Mouse (Mus musculus) liver, embryonic 14.5 days (tissue): Measurements from ENCODE around the gene Vipr2. TPM values are rescaled to one million over a fixed set of nuclear protein-coding genes. Genes with fewer than 3 reads are reported as not detected.
A peak's percentile ranks its signal among the peaks of the same experiment; 100 is the strongest.

Source experiments
- ATAC-seq: fragments of 200-750 bp; cut with Nextera tagmentation; 2 replicates; pipeline ENCODE4 v1.8.0; 2017; ENCODE audit warnings: moderate number of reproducible peaks, mild to moderate bottlenecking, moderate library complexity; ENCODE audit not compliant: insufficient read depth
- DNase-seq, 3 experiments: peaks; one replicate each; pipeline ENCODE4 v3.0.0-alpha.2; 2012 to 2013; ENCODE audit warnings: low read depth in 3 of 3, low spot score in 3 of 3
- H3K27ac ChIP-seq: fragments of 300-500 bp; sonication (generic); 2 replicates; pipeline ENCODE4 v1.5.1; 2014; ENCODE audit warnings: moderate library complexity, mild to moderate bottlenecking, control low read depth, inconsistent platforms
- H3K27me3 ChIP-seq: fragments of 300-500 bp; sonication (generic); 2 replicates; pipeline ENCODE4 v1.6.1; 2014; ENCODE audit warnings: mild to moderate bottlenecking, low read length, moderate library complexity; ENCODE audit not compliant: control insufficient read depth, insufficient read depth
- H3K36me3 ChIP-seq: fragments of 300-500 bp; sonication (generic); replicated peaks from 2 replicates; pipeline ENCODE4 v1.6.1; 2014; ENCODE audit warnings: low read depth; ENCODE audit not compliant: control insufficient read depth, insufficient read depth
- H3K4me1 ChIP-seq, 2 experiments: fragments of 200-500 bp in 1 of 2; fragments of 300-500 bp in 1 of 2; sonication (generic) in 1 of 2; replicated peaks; 2 replicates each; pipeline ENCODE4 v1.6.1; 2012 to 2014; ENCODE audit warnings: antibody characterized with exemption in 1 of 2, inconsistent platforms in 1 of 2, low read length in 1 of 2; ENCODE audit not compliant: control insufficient read depth in 2 of 2, insufficient read depth in 2 of 2
- H3K4me2 ChIP-seq: fragments of 300-500 bp; sonication (generic); 2 replicates; pipeline ENCODE4 v1.6.1; 2014; ENCODE audit warnings: low read depth, mild to moderate bottlenecking, control low read depth, moderate library complexity
- H3K4me3 ChIP-seq, 2 experiments: fragments of 200-500 bp in 1 of 2; fragments of 300-500 bp in 1 of 2; sonication (generic) in 1 of 2; 2 replicates each; pipeline ENCODE4 v1.5.1; 2012 to 2014; ENCODE audit warnings: low read depth in 2 of 2, low read length in 2 of 2, mild to moderate bottlenecking in 2 of 2, control low read depth in 1 of 2, inconsistent platforms in 1 of 2, moderate library complexity in 1 of 2; ENCODE audit not compliant: insufficient read depth in 1 of 2
- H3K9ac ChIP-seq: fragments of 300-500 bp; sonication (generic); replicated peaks from 2 replicates; pipeline ENCODE4 v1.6.1; 2014; ENCODE audit warnings: mild to moderate bottlenecking, control low read depth, moderate library complexity
- H3K9me3 ChIP-seq: fragments of 300-500 bp; sonication (generic); 2 replicates; pipeline ENCODE4 v1.6.1; 2016; ENCODE audit warnings: low read length, mixed read lengths; ENCODE audit not compliant: control insufficient read depth
- CTCF ChIP-seq: IDR thresholded peaks from 2 replicates; pipeline ENCODE4 v1.5.1; 2016; ENCODE audit warnings: antibody characterized with exemption, low read depth, control low read depth
- EP300 ChIP-seq: IDR thresholded peaks from 2 replicates; pipeline ENCODE4 v1.6.1; 2016; ENCODE audit warnings: antibody characterized with exemption, low read depth
- WGBS: fragments of 180-500 bp; shearing (Covaris S2); extraction: QIAGEN DNeasy Blood & Tissue Kit; methylation state at CpG from one replicate; pipeline ENCODE4 v1.1.7; 2014; ENCODE audit not compliant: insufficient replicate concordance; 5-methylcytosine and 5-hydroxymethylcytosine counted together
- polyA plus RNA-seq, 2 experiments: library from polyadenylated mRNA; depleted of rRNA in 1 of 2; stranded (reverse) in 1 of 2; unstranded in 1 of 2; fragments of >200 nt; fragmentation: Nextera tagmentation in 1 of 2; extraction: Ambion mirVana in 1 of 2; gene quantifications; 2 replicates each; pipeline versions ENCODE4 v1.2.1 to v1.2.3; 2012 to 2014

Vipr2 gene
- polyA plus RNA-seq (2012; rRNA removed) (0.17 and 0.19 TPM in 2 replicates), polyA plus RNA-seq (2014; fragmentation: Nextera tagmentation; extraction: Ambion mirVana) (0.06 and 0.25 TPM in 2 replicates)

GRCm38 (mm10) chr12:116077074-116077854 is at the start of gene Vipr2:
Gene Vipr2 (plus strand): TSS chr12:116077726.
- WGBS, result 5% methylated on average over 33 of the region's 33 CpGs
- ATAC-seq (peak; percentile 58; the same call in 1 of the 2 replicates), DNase-seq (peak in 1 of 3 experiments; percentile 1)
- H3K4me3 ChIP-seq, result peak within 1 kb of the TSS; percentile 19 to 35; a peak in 3 of 4 replicates
- TF ChIP-seq CTCF (no peak), EP300 (no peak)
- H3K9ac ChIP-seq, result no peak within 1 kb of the TSS
- no peaks in the 10 kb centered on the region for H3K36me3 ChIP-seq
- no peaks in the 10 kb centered on the region for H3K9me3 ChIP-seq
- H3K27ac ChIP-seq, result no peak within 1 kb of the TSS
- H3K4me2 ChIP-seq, result peak within 1 kb of the TSS; percentile 53
- no peaks in the 10 kb centered on the region for H3K4me1 ChIP-seq
- peaks cover 6% of the 10 kb centered on the region; the same call in 1 of the 2 replicates for H3K27me3 ChIP-seq

GRCm38 (mm10) chr12:116028095-116028494 is 49.4 kb upstream of the Vipr2 start:
- WGBS, result 34% methylated on average over 2 of the region's 2 CpGs
- Histone ChIP-seq H3K4me3 (no peak overlapping the region), H3K9ac (no peak overlapping the region), H3K4me2 (no peak overlapping the region), H3K4me1 (no peaks in the 10 kb centered on the region), H3K27me3 (no peaks in the 10 kb centered on the region), H3K27ac (no peak overlapping the region), H3K36me3 (no peaks in the 10 kb centered on the region), H3K9me3 (no peaks in the 10 kb centered on the region)
- no peak for TF ChIP-seq EP300
- TF ChIP-seq CTCF, result peak; percentile 75
- peak in 1 of 3 experiments; percentile 4 for DNase-seq
- no peak for ATAC-seq

- no peak for ATAC-seq
- H3K4me2 ChIP-seq, result no peak overlapping the region
These were observed 42.2 kb upstream of the Vipr2 start for GRCm38 (mm10) chr12:116035346-116035745.

GRCm38 (mm10) chr12:116044785-116045184 is 32.7 kb upstream of the Vipr2 start:
- no peak for DNase-seq
- no peak for ATAC-seq
- no peaks in the 10 kb centered on the region for H3K9me3 ChIP-seq
- peaks cover 0 to 7% of the 10 kb centered on the region in 2 experiments; a peak in 3 of 4 replicates for H3K4me1 ChIP-seq
- H3K4me2 ChIP-seq, result no peak overlapping the region
- WGBS, result 61% methylated on average over 5 of the region's 5 CpGs
- H3K4me3 ChIP-seq, result no peak overlapping the region
- H3K27ac ChIP-seq, result no peak overlapping the region
- TF ChIP-seq EP300, result no peak
- TF ChIP-seq CTCF, result no peak
- H3K9ac ChIP-seq, result no peak overlapping the region
- no peaks in the 10 kb centered on the region for H3K27me3 ChIP-seq
- H3K36me3 ChIP-seq, result no peaks in the 10 kb centered on the region

More at GRCm38 (mm10) chr12:116035346-116035745, 42.2 kb upstream of the Vipr2 start:
- no peak overlapping the region for H3K9ac ChIP-seq
- no peak for TF ChIP-seq CTCF
- TF ChIP-seq EP300, result no peak
- no peaks in the 10 kb centered on the region for H3K36me3 ChIP-seq
- H3K4me3 ChIP-seq, result no peak overlapping the region
- H3K9me3 ChIP-seq, result no peaks in the 10 kb centered on the region
- 51% methylated on average over 5 of the region's 5 CpGs for WGBS
- no peaks in the 10 kb centered on the region for H3K4me1 ChIP-seq
- H3K27me3 ChIP-seq, result no peaks in the 10 kb centered on the region
- no peak overlapping the region for H3K27ac ChIP-seq
- DNase-seq, result no peak
